Mouse (Mus musculus) ovary, adult 18-20 months (tissue): ENCODE data around the gene Efcab5.
"Not testable (repeated sequence)": the region's sequence is repeated elsewhere in the genome, so short reads cannot be mapped to it uniquely, and the experiment has no call there.

Source experiments
- DNase-seq: peaks from one replicate; pipeline ENCODE4 v3.0.0; 2022; ENCODE audit warnings: low spot score, mixed read lengths

Gene Efcab5

DNA sequence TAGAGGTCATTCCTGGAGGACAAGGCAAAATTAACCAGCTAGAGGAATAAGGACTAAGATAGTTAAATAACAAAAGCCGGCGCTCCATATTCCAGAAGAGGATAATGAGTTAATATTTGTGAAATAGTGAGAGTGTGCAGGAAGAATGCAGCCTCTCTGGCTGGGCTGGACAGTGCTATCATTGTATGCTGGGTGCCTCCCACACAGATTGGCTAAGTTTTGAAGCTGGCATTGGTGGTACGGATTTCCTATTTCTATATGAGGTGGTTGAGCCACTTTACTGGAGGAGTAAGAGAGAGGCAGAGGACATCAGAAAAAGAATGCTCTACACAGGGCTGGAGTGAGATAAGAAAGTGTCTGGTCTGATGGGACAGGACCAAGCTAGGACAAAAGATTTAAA is 9.0 kb downstream of the Efcab5 start:
- DNase-seq: no peak

DNA sequence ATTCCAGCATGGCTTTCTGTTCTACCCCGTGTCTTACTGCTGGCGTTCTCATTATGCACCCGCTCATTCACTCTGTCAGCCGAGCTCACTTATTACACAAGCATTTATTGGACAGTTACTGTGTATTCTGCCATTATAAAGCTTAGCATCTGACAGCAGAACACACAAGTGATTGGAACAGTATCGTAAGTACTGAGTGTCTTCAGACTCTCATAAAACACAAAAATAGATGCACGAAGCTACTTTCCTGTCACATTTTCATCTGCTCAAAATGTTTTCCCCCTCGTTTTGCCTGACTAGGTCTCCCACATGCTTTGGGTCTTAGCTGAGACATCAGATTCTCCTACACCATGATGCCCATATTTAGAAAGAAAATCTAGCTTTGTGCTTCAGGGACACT is 14.2 kb downstream of the Efcab5 start:
- no peak for DNase-seq

DNA sequence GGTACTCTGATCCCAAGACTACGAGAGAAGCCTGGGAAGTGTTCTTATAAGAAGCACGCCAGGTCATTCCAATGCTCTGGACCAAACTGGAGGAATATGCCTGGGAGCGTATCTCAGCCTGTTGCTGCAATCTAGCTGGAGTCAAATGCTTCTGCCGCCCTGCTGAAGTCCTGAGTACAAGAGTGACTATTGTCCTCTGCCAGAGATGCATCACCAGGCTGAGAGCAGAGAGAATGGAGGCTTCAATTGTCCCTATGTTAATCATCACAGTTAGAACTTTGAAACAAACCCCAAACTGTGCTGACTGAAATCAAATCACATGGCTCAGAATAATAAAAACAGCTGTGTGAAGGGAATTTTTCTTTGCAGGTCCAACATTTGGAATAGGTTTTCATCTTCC is 15.0 kb downstream of the Efcab5 start:
- no peak for DNase-seq

DNA sequence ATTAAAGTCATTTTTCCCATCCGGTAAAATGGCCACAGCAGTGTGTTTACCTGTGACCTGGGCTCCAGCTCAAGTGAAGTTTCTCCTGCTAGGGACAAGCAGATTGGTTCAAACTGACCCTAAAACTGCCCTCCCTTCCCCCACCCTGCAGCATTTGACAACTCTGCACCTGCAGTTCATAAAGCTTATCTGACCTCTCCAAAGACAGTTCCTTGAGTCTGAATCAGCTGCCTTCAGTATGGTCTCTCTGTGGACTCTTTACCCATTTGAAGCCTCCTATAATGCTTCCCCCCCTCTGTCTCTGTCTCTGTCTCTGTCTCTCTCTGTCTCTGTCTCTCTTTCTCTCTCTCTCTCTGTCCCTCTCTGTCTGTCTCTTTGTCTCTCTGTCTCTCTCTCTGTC is 28.0 kb downstream of the Efcab5 start:
- DNase-seq: no peak

DNA sequence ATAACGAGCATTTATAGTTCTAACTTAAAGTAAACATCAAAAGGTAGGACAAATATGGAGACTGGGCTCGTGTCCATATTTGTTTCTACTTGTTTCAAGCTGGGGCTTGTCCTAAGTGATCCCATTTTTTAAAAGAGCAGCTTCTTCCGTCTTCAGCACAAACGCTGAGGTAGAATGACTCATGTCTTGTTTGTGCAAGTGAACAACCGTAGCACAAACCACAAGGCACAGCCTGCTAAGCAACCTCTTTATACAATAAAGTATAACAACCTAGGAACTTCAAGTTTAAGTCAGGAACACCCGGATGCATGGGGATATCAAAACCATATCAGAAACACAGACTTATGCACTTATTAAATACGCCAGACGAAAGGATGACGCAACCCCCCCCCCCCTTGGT is 28.4 kb downstream of the Efcab5 start:
- DNase-seq: no peak

DNA sequence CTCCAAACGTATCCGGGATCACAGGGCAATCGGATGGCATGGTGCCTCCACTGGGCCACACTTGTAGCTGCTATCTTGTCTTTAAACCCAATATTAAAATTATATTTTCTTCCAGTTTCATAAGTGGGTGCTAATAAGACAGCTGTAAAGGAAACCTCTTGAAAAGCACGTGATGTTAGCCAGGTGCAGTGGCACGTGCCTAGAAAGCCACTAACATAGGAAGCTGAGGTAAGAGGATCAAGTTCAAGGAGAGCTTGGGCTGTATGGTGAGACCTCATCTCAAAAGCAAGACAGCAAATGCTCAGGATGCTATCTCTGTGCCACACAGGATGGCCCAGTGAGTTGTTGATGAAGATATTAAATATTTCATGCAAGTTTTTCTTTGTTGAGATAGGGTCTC is 34.6 kb downstream of the Efcab5 start:
- DNase-seq: no peak

DNA sequence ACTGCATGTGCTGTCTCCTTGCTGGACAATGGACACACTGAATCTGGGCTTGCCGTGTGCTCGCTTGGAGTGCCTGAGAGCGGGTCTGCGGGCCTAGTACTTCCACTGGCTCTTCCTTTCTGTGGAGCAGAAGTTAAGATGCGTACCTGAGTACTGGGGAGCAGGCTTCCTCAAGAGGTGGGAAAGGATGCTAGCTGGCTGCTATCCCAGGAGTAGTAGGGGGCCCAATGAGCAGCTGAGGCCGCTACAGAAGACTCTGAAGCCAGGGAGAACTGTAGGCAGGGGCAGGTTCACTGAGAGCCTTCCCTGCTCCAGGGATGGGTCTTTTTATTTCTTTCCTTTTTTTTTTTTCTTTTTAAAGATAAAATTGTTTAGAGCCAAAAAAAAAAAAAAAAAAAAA is 38.0 kb downstream of the Efcab5 start:
- no peak for DNase-seq

DNA sequence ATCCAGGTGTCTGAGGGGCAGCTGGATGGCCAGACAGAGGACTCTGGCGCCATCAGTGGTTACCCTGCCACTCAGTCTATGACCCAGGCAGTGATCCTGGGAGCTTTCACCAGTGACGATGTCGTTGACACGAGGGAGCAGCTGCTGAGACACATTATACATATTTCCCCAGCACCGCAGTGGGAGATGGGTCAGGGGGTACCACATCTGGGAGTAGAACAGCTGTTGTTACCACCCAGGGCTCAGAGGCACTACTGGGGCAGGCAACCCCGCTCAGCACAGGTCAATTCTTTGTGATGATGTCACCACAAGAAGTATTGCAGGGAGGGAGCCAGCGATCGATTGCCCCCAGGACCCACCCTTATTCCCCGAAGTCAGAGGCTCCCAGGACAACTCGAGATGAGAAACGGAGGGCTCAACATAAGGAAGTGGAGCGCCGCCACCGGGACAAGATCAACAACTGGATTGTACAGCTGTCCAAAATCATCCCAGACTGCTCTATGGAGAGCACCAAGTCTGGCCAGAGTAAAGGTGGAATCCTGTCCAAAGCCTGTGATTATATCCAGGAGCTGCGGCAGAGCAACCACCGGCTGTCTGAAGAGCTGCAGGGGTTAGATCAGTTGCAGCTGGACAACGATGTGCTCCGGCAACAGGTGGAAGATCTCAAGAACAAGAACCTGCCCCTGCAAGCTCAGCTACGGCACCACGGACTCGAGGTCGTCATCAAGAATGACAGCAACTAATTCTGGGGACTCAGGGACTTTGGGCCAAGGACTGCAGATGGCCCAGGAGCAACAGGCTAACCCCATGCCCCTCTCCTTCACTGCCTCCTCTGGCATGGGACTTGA is 38.8 kb downstream of the Efcab5 start:
- not testable (repeated sequence) for DNase-seq

DNA sequence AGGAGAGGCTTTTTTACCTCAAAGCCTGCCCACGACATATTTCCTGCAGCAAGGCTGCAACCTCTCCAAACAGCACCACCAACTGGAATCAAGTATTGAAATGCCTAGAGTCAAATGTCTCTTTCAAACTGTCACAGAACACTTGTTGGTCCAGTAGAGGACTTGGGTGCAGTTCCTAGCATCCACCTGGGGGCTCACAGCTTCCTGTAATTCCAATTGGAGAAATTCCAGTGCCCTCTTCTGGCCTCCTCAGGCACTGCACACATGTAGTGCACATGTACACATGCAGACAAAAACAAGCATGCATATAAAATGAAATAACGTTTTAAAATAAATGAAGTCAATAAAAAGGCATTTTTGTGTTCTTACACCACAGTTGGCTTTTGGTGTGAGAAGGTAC is 40.0 kb downstream of the Efcab5 start:
- DNase-seq: no peak

DNA sequence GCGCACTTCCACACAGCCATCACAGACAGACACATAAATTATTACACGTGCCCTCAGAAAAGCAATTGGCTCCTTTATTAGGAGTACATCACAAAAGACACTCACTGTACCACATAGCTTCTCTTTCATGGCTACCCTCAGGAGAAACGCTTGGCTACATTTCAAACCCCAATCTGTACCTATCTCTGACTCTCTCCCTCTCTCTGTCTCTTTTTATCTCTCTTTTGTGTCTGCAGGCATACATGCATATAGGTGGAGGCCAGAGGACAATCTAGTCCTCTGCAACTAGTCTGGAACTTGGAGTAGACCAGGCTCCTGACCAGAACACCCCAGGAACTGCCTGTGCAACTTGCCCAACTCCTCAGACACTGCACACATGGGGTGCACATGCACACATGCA is 41.0 kb downstream of the Efcab5 start:
- DNase-seq: no peak

DNA sequence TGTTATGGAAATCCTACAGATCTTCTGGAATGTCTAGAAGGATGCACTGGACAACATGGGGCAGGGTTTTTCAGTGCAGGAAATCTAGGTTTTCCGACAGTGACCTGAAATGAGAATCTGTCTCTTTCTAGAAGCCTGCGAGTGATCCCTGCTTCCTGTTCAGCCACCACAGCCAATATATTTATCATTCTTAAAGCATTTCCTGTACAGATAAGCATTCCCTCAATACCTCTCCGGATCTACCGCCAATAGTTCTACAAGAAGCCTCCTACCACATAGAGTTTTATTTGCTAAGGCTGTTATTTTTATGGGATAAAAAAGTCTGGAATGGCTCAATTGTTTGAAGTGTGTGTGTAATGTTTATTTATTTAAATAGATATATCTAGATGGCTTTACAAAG is 43.3 kb downstream of the Efcab5 start:
- no peak for DNase-seq

DNA sequence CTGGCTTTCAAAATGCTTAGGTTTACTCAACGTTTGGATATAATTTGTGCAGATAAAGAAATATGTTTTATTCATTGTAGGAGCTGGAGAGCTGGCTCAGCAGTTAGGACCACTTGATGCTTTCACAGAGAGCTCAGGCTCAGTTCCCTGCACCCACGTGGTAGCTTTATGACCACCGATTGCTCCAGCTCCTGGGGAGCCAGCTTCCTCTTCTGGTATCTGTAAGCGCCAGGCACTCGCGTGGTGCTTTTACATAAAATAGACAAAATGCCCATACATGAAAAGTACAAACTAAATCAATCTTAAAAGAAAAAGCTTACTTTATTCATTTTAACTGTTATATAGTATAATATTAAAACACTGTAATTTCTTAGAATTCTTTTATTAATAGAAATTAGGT is 46.8 kb downstream of the Efcab5 start:
- no peak for DNase-seq

DNA sequence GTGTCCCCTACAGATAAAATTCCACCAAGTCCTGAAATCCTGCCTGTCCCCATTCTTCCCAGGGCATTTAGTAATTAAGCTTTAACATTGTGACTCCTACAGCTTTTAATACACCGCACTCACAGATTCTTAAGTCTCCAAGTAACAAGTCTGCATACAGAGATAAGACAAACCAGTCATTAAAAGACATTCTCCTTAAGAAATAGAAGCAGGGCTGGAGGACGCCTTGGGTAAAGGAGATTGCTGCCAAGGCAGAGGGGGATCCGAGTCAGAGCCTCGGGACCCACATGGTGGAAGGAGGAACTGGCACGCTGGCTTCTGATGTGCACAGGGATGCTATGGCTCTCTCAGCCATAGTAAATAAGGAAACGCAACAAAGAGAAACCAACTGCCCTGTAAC is 48.8 kb downstream of the Efcab5 start:
- no peak for DNase-seq

DNA sequence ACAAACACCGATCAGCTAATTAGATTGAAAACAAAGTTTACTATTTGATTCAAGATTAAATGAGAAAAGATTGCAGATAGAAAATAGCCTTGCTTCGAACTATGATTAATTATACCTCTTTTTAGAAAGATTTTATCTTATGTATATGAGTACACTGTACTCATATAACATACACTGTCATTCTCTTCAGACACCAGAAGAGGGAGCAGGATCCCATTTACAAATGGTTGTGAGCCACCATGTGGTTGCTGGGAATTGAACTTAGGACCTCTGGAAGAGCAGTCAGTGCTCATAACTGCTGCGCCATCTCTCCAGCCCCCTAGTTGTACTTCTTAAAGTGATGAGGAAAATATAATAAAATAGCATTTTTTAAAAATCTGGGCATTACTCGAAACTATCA is 55.3 kb downstream of the Efcab5 start:
- DNase-seq: no peak

DNA sequence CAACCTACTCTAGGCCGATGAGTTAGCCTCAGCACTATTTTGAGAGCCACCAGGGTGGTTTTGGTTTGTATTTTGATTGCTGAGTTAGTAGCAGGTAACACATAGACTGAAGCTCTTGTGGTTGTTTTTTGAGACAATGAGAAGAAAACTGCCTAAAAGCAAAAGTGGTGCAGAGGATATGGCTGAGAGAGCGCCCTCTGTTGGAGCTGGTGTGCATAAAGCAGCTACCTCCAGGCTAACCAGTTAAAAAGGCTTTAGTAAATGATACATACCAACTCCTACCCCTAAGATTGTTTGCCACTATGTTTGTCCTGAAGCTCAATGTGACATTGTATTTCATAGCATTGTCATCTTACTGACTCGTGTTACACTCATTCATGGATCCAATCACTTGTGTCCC is 56.2 kb downstream of the Efcab5 start:
- no peak for DNase-seq

DNA sequence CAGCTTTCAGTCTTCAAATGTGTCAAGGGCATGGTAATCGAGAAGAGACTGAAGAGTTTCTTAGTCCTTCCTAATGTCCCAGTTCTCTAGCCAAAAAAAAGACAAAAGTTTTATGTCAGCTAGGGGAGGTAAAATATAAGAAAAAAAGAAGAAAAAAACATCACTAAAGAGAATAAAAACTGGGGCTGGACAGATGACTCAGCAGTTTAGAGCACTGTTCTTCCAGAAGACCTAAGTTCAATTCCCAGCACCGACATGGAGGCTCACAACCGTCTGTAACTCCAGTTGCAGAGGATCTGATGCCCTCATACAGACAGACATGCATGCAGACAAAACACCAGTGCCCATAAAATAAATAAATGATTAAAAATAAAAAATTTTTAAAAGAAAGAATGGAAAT is 60.2 kb downstream of the Efcab5 start:
- no peak for DNase-seq

DNA sequence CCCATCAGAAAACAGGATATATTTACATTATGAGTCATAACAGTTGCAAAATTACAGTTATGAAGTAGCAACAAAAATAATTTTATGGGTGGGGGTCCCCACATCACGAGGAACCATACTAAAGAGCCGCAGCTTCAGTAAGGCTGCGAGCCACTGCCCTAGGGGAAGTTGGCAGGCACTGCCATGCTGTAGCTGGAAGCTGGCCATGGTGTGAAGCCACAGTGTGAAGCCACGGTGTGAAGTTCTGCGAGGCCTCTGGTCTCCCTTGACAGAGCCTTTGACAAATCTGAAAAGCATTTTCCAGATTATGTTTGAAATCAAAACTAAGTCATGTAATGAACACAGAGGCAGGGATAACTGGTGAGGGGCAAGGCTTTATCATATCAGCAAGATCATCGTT is 77.6 kb downstream of the Efcab5 start:
- DNase-seq: no peak

DNA sequence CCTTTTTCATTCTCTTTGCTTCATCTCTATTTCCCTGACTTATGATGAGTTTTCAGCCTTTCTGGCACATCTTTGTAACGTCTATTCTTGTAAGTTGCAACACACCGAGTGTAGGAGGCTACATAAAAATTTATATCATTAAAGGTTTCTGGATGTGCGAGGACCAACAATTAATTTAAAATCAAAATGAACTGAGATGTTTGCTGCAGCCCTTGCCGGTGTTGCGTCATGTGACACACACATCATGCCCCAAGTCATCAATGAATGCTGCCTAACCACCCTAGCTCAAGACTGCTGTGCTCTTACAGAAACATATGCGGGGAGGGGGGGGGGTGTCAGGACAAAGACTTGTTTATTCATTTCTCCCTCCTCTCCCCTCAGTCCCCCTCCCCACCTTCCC is 80.3 kb downstream of the Efcab5 start:
- no peak for DNase-seq

DNA sequence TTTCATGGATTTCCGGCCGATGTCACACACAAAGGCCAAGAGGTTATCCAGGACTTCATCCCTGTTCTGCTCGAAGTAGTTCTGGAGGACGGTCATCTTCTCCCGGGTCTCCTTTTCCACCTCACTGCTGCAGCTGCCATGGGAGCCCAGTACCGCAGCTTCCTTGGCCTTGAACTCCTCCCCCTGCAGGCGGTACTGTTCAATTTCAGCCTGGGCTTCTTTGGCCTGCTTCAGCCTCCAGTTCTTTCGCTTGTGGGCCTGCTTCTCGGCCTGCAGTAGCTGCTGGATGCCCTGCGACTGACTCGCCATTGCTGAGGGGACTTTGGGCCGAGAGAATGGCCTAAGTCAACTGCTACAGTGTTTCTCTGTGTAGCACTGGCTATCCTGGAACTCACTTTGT is 80.9 kb downstream of the Efcab5 start:
- not testable (repeated sequence) for DNase-seq

DNA sequence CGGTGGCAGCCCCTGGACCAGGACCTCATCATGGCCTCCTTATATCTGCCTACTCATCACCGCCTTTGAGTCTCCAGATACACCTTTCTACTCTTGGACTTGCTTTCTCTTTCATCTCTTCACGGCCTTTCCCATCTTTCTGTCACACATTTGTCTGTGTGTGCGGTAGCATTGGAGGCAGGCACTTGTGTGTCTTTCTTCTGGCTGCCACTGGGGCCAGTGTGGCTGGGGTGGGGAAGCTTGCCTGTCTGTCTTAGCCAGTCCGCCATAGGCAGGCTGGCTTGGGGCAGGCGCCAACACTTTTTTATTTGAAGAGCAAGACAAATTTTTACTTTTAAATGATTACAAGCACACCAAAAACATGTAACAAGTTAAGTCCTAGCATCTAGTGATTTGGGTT is 81.8 kb downstream of the Efcab5 start:
- DNase-seq: no peak

DNA sequence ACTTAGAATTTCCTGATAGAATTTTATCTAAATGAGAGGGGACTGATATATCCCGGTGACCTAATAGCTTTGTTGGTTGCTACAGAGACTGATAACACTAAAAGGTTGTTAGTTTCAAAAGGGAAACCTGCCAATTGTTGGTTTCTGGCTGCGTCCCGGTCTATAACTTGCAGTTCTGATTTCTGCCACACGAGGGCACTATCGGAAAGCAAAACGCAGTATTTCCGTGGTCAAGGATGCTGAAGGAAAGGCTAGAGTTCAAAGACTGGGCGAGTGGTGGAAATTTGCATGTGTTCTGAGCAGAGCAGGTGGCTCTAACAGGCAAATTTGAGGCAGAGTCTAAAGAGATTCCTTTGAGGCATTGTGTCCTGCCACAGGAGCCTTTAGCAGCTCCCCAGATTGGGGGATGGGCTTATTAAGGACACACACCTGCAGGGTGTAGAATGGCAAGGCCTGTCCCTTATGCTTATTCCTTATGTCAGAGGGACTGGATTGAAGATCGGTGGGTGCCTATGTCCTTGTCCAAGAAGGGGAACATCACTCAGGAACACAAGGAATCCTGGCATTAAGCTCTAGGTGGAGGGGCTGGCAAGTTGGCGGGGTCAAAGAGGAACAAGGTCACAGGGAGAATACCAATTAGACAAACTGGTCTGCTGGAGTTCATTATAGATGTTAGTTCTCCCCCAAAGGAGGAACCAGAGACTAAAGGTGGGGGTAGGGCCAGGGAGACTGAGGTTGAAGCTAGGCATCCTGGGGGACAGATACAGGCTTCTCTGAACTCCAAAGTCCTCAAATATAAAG is 88.4 kb downstream of the Efcab5 start:
- DNase-seq: peak; percentile 14

DNA sequence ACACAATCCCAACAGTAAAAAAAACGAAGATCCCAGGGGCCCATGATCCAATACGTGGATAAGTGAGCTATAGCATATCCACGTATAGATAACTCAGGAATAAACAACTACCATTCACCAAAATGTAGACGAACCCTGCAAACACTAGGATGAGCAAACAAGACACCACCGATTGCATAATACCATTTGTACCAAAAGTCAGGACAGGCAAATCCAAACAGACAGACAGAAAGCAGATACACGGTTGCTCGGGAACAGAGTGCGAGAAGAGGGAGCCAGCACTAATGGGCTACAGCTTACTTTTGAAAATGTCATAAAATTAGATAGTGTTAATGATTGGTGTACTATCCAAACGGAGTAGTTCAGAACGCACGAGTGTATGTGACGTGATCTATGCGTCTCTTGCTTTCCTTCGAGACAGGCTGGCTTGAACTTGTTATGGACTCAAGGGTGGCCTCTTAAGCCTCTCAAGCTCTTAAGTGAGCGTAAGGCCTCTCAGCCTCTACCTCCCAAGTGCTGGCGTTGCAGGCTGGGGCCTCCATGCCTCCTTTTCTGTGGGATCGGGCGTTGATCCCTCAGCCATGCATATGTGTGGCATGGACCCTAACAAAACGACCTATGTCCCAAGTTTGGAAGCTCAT is 90.3 kb downstream of the Efcab5 start:
- DNase-seq: no peak

DNA sequence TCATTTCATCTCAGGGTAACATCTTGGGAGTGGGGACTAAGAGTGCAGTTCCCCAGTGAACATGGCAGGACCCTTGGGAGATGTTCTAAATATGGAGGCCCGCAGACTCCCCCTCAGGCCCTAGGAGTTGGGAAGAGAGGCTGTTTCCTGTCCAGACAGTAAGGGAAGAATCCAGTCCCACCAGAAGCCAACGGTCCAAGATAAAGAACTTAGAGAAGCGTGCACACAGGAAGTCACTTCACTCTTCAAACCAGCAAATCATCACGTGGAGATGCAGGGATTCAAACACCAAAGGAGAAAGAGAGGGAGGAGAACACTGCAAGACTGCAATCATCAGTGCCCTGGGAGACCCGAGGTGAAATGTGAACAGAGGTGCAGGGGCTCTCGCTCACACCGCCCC is 91.8 kb downstream of the Efcab5 start:
- DNase-seq: no peak
